Mouse (Mus musculus): Measurements from ENCODE around the gene Zfyve28. TPM values are rescaled to one million over a fixed set of nuclear protein-coding genes. Genes with fewer than 3 reads are reported as not detected.

Gene Zfyve28
- polyA plus RNA-seq, 1 experiment, result not detected

GRCm38 (mm10) chr5:34249132-34249531 lies 39.1 kb downstream of the Zfyve28 start:
- H3K27me3 ChIP-seq (ENCODE audit: control insufficient read depth), result no peaks in the 10 kb centered on the region
- no peak overlapping the region for H3K4me3 ChIP-seq (replicated peaks)
- no peak for TF ChIP-seq GATA1 (IDR thresholded peaks at IDR 0.05; ENCODE audit: low read length)
- no peak for TF ChIP-seq TAL1 (IDR thresholded peaks at IDR 0.05; ENCODE audit: low read length)
- H3K4me1 ChIP-seq (ENCODE audit: control insufficient read depth), result peaks cover 27% of the 10 kb centered on the region
- H3K36me3 ChIP-seq (ENCODE audit: control insufficient read depth), result no peaks in the 10 kb centered on the region
- H3K9me3 ChIP-seq (ENCODE audit: control insufficient read depth, low read length), result no peaks in the 10 kb centered on the region

DNA sequence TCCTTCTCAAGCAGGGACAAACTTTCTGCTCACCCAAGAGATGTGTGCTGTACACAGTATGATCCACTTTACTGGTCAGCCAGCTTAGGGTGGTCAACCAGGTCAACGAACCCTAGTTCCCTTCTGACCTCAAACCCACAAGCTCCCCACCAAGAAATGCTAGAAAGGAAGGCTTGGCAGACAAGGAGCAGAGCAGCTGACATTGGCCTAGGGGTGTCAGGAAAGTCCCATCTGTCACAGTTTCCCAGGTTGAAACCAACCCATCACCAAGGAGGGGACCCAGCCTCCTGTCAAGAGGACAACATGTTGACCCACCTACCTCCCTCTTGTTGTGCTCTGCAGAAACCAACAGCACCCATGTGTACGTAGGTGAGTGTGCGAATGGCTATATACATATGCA lies 41.8 kb downstream of the Zfyve28 start:
- Histone ChIP-seq H3K4me1 (ENCODE audit: control insufficient read depth) (peaks cover 44% of the 10 kb centered on the region), H3K36me3 (ENCODE audit: control insufficient read depth) (no peaks in the 10 kb centered on the region), H3K4me3 (replicated peaks) (no peak overlapping the region), H3K9me3 (ENCODE audit: control insufficient read depth, low read length) (no peaks in the 10 kb centered on the region), H3K27me3 (ENCODE audit: control insufficient read depth) (no peaks in the 10 kb centered on the region)
- TF ChIP-seq TAL1 (IDR thresholded peaks at IDR 0.05; ENCODE audit: low read length) (no peak), GATA1 (IDR thresholded peaks at IDR 0.05; ENCODE audit: low read length) (no peak)

- H3K4me3 ChIP-seq (replicated peaks), result no peak overlapping the region
- no peak for TF ChIP-seq GATA1 (IDR thresholded peaks at IDR 0.05; ENCODE audit: low read length)
- TF ChIP-seq TAL1 (IDR thresholded peaks at IDR 0.05; ENCODE audit: low read length), result no peak
- no peaks in the 10 kb centered on the region for H3K36me3 ChIP-seq (ENCODE audit: control insufficient read depth)
- no peaks in the 10 kb centered on the region for H3K9me3 ChIP-seq (ENCODE audit: control insufficient read depth, low read length)
- no peaks in the 10 kb centered on the region for H3K27me3 ChIP-seq (ENCODE audit: control insufficient read depth)
- H3K4me1 ChIP-seq (ENCODE audit: control insufficient read depth), result peaks cover 44% of the 10 kb centered on the region
Observed at GRCm38 (mm10) chr5:34243062-34243461, 45.2 kb downstream of the Zfyve28 start.

- H3K27me3 ChIP-seq (ENCODE audit: control insufficient read depth), result no peaks in the 10 kb centered on the region
- H3K4me1 ChIP-seq (ENCODE audit: control insufficient read depth), result peaks cover 44% of the 10 kb centered on the region
- TF ChIP-seq TAL1 (IDR thresholded peaks at IDR 0.05; ENCODE audit: low read length) (no peak), GATA1 (IDR thresholded peaks at IDR 0.05; ENCODE audit: low read length) (no peak)
Observed at GRCm38 (mm10) chr5:34242224-34242963, 45.9 kb downstream of the Zfyve28 start.

DNA sequence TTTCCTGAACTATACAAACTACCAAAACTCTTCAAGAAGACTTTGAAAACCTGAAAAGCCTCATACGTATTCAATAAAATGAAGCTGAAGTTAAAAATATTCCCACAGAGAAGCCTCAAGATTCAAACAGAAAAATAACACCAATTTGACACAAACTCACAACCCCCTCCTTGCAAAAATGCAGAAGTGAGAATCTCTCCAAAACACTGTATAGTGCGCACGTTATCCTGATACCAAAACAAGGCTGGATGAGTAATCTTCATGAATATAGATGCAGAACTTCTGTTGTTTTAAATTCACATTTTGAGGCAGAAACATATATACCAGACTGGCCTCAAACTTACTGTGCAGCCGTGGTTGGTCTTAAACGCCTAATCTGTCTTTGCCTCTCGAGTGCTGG lies 49.8 kb downstream of the Zfyve28 start:
- TF ChIP-seq GATA1 (IDR thresholded peaks at IDR 0.05; ENCODE audit: low read length) (no peak), TAL1 (IDR thresholded peaks at IDR 0.05; ENCODE audit: low read length) (no peak)

More at GRCm38 (mm10) chr5:34242224-34242963, 45.9 kb downstream of the Zfyve28 start:
- Histone ChIP-seq H3K9me3 (ENCODE audit: control insufficient read depth, low read length) (no peaks in the 10 kb centered on the region), H3K4me3 (replicated peaks) (no peak overlapping the region), H3K36me3 (ENCODE audit: control insufficient read depth) (no peaks in the 10 kb centered on the region)

DNA sequence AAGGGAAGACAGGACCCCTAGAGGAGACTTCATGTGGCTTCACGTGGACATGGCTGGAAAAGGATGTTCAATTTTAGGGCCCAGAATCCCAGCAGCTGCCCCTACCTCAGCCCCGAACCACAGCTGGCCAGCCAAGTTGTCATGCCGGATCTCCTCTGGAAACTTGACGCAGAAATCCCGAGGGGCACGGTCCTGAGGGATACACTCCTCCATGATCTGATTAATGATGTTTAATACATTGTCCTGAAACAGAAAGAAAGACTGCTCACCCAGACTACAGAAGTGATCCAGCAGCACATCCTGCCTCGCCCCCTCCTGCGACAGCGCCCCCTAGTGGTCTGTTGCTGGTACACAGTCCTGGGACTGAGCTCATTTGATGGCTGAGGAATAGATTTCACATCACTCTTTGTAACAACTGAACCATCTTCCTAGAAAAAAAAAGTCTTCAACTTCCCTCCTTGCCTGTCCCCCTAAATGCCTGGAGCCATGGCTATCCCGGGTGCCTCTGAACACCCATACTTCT lies 52.3 kb downstream of the Zfyve28 start:
- Histone ChIP-seq H3K27me3 (ENCODE audit: control insufficient read depth) (no peaks in the 10 kb centered on the region; the same call in 1 of the 2 replicates), H3K4me1 (ENCODE audit: control insufficient read depth) (no peaks in the 10 kb centered on the region; the same call in 1 of the 2 replicates), H3K36me3 (ENCODE audit: control insufficient read depth) (no peaks in the 10 kb centered on the region), H3K9me3 (ENCODE audit: control insufficient read depth, low read length) (no peaks in the 10 kb centered on the region), H3K4me3 (replicated peaks) (no peak overlapping the region)
- TF ChIP-seq GATA1 (IDR thresholded peaks at IDR 0.05; ENCODE audit: low read length), result no peak
- TF ChIP-seq TAL1 (IDR thresholded peaks at IDR 0.05; ENCODE audit: low read length), result no peak

More for the DNA sequence above, 49.8 kb downstream of the Zfyve28 start:
- no peaks in the 10 kb centered on the region for H3K36me3 ChIP-seq (ENCODE audit: control insufficient read depth)
- H3K4me1 ChIP-seq (ENCODE audit: control insufficient read depth), result peaks cover 18% of the 10 kb centered on the region
- no peak overlapping the region for H3K4me3 ChIP-seq (replicated peaks)
- H3K27me3 ChIP-seq (ENCODE audit: control insufficient read depth), result no peaks in the 10 kb centered on the region
- H3K9me3 ChIP-seq (ENCODE audit: control insufficient read depth, low read length), result no peaks in the 10 kb centered on the region

GRCm38 (mm10) chr5:34235056-34235455 lies 53.2 kb downstream of the Zfyve28 start:
- Histone ChIP-seq H3K27me3 (ENCODE audit: control insufficient read depth) (no peaks in the 10 kb centered on the region; the same call in 1 of the 2 replicates), H3K36me3 (ENCODE audit: control insufficient read depth) (no peaks in the 10 kb centered on the region), H3K9me3 (ENCODE audit: control insufficient read depth, low read length) (no peaks in the 10 kb centered on the region), H3K4me3 (replicated peaks) (no peak overlapping the region), H3K4me1 (ENCODE audit: control insufficient read depth) (no peaks in the 10 kb centered on the region; the same call in 1 of the 2 replicates)
- TF ChIP-seq GATA1 (IDR thresholded peaks at IDR 0.05; ENCODE audit: low read length), result no peak
- no peak for TF ChIP-seq TAL1 (IDR thresholded peaks at IDR 0.05; ENCODE audit: low read length)

GRCm38 (mm10) chr5:34233221-34233515 lies 55.1 kb downstream of the Zfyve28 start:
- no peaks in the 10 kb centered on the region; the same call in 1 of the 2 replicates for H3K4me1 ChIP-seq (ENCODE audit: control insufficient read depth)

GRCm38 (mm10) chr5:34232481-34233220 lies 55.6 kb downstream of the Zfyve28 start:
- Histone ChIP-seq H3K4me3 (replicated peaks) (no peak overlapping the region), H3K4me1 (ENCODE audit: control insufficient read depth) (no peaks in the 10 kb centered on the region; the same call in 1 of the 2 replicates), H3K36me3 (ENCODE audit: control insufficient read depth) (no peaks in the 10 kb centered on the region), H3K27me3 (ENCODE audit: control insufficient read depth) (no peaks in the 10 kb centered on the region; the same call in 1 of the 2 replicates), H3K9me3 (ENCODE audit: control insufficient read depth, low read length) (no peaks in the 10 kb centered on the region)
- no peak for TF ChIP-seq GATA1 (IDR thresholded peaks at IDR 0.05; ENCODE audit: low read length)
- TF ChIP-seq TAL1 (IDR thresholded peaks at IDR 0.05; ENCODE audit: low read length), result no peak

More at GRCm38 (mm10) chr5:34233221-34233515, 55.1 kb downstream of the Zfyve28 start:
- TF ChIP-seq GATA1 (IDR thresholded peaks at IDR 0.05; ENCODE audit: low read length) (no peak), TAL1 (IDR thresholded peaks at IDR 0.05; ENCODE audit: low read length) (no peak)
- Histone ChIP-seq H3K27me3 (ENCODE audit: control insufficient read depth) (no peaks in the 10 kb centered on the region; the same call in 1 of the 2 replicates), H3K4me3 (replicated peaks) (no peak overlapping the region), H3K9me3 (ENCODE audit: control insufficient read depth, low read length) (no peaks in the 10 kb centered on the region), H3K36me3 (ENCODE audit: control insufficient read depth) (no peaks in the 10 kb centered on the region)
